Mouse (Mus musculus) limb, embryonic 14.5 days (tissue): ENCODE data around the gene Nup93. TPM values are rescaled to one million over a fixed set of nuclear protein-coding genes. Genes with fewer than 3 reads are reported as not detected.
A peak's percentile ranks its signal among the peaks of the same experiment; 100 is the strongest.

Source experiments
- ATAC-seq: fragments of 200-750 bp; cut with Nextera tagmentation; 2 replicates; pipeline ENCODE4 v1.8.0; 2017; ENCODE audit warnings: low read depth, moderate number of reproducible peaks, moderate TSS enrichment; ENCODE audit not compliant: low FRiP score
- DNase-seq: peaks from one replicate; pipeline ENCODE4 v3.0.0-alpha.2; 2015; ENCODE audit warnings: low spot score
- H3K27ac ChIP-seq: fragments of 300-500 bp; sonication (generic); replicated peaks from 2 replicates; pipeline ENCODE4 v1.5.1; 2014; ENCODE audit warnings: low read depth, mild to moderate bottlenecking, low read length, moderate library complexity, mixed read lengths
- H3K27me3 ChIP-seq: fragments of 300-500 bp; sonication (generic); 2 replicates; pipeline ENCODE4 v1.6.1; 2014; ENCODE audit warnings: low read length, mixed read lengths; ENCODE audit not compliant: control insufficient read depth, insufficient read depth
- H3K36me3 ChIP-seq: fragments of 300-500 bp; sonication (generic); 2 replicates; pipeline ENCODE4 v1.6.1; 2014; ENCODE audit warnings: mild to moderate bottlenecking, low read length, moderate library complexity, mixed read lengths; ENCODE audit not compliant: control insufficient read depth, insufficient read depth
- H3K4me1 ChIP-seq: fragments of 300-500 bp; sonication (generic); 2 replicates; pipeline ENCODE4 v1.6.1; 2014; ENCODE audit warnings: antibody characterized with exemption, low read length, mixed read lengths; ENCODE audit not compliant: control insufficient read depth, insufficient read depth
- H3K4me2 ChIP-seq: fragments of 300-500 bp; sonication (generic); replicated peaks from 2 replicates; pipeline ENCODE4 v1.6.1; 2014; ENCODE audit warnings: low read depth, mild to moderate bottlenecking, low read length, moderate library complexity; ENCODE audit not compliant: severe bottlenecking
- H3K4me3 ChIP-seq: fragments of 300-500 bp; sonication (generic); replicated peaks from 2 replicates; pipeline ENCODE4 v1.5.1; 2014; ENCODE audit warnings: low read length
- H3K9ac ChIP-seq: fragments of 300-500 bp; sonication (generic); 2 replicates; pipeline ENCODE4 v1.6.1; 2014; ENCODE audit warnings: mild to moderate bottlenecking, low read depth, low read length, moderate library complexity; ENCODE audit not compliant: severe bottlenecking
- H3K9me3 ChIP-seq: fragments of 300-500 bp; sonication (generic); 2 replicates; pipeline ENCODE4 v1.6.1; 2016; ENCODE audit warnings: low read length; ENCODE audit not compliant: control insufficient read depth
- POLR2A ChIP-seq: fragments of 200-500 bp; IDR thresholded peaks from 2 replicates; pipeline ENCODE4 v1.8.0; 2012; ENCODE audit warnings: inconsistent platforms, mild to moderate bottlenecking, moderate library complexity, borderline replicate concordance; ENCODE audit not compliant: insufficient read depth, insufficient read length; ENCODE audit errors: extremely low read depth
- WGBS: fragments of 180-500 bp; shearing (Covaris S2); extraction: QIAGEN DNeasy Blood & Tissue Kit; methylation state at CpG from one replicate; pipeline ENCODE4 v1.1.7; 2014; 5-methylcytosine and 5-hydroxymethylcytosine counted together
- polyA plus RNA-seq, 2 experiments: library from polyadenylated mRNA; depleted of rRNA in 1 of 2; stranded (reverse) in 1 of 2; unstranded in 1 of 2; fragments of >200 nt; fragmentation: Nextera tagmentation in 1 of 2; extraction: Ambion mirVana in 1 of 2; gene quantifications; 2 replicates each; pipeline versions ENCODE4 v1.2.1 to v1.2.3; 2012 to 2014

Gene Nup93
- polyA plus RNA-seq, 2 experiments = 64.0 to 72.3 TPM

DNA sequence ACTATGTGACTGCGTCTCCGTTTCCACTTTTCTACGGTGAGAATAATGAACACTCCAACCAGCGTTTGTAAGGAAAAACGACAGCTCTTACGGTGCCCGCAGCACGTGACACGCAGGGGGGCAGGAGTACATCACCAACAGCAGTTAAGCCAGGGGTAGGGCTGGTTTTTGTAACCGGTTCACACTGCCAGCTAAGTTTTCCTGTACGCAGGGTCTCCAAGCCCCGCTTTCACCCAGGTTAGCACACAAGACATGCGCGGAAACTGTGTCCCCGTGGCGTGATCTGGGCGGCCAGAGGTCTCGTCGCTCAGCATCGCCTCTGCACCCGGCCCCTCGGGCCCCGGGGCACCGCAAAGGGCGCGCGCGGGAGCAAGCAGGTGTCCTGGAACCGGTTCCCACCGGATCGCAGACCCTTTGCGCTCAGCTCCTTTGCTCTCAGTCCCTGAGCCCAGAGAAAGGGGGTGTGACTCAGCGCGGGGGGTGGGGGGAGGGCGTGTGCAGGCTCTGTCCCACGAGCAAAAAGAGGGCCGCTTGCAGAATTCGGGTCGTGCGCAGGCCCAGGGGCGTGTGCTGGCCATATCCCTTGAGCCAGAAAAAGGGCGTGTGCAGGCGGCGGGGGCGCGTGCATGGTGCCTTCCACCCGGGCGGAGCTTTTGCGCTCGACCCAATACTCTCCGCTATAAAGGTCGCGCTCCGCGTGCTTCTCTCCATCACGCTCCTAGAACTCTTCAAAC is 42.1 kb upstream of the Nup93 start, which contains the start of gene Mt2:
TSS of gene Mt2 (plus strand) at position 590 of the 734 bp plus-strand sequence.
- Histone ChIP-seq H3K27ac (no peak within 1 kb of the TSS), H3K4me2 (peak within 1 kb of the TSS; percentile 87), H3K36me3 (no peaks in the 10 kb centered on the region), H3K4me3 (peak within 1 kb of the TSS; percentile 46), H3K27me3 (peaks cover 66% of the 10 kb centered on the region), H3K9ac (peak within 1 kb of the TSS; percentile 40), H3K9me3 (no peaks in the 10 kb centered on the region), H3K4me1 (peaks cover 19% of the 10 kb centered on the region)
- DNase-seq = no peak
- WGBS = 1% methylated on average over 45 of the region's 56 CpGs
- TF ChIP-seq POLR2A = no peak
- peak; percentile 63; the same call in 1 of the 2 replicates for ATAC-seq

DNA sequence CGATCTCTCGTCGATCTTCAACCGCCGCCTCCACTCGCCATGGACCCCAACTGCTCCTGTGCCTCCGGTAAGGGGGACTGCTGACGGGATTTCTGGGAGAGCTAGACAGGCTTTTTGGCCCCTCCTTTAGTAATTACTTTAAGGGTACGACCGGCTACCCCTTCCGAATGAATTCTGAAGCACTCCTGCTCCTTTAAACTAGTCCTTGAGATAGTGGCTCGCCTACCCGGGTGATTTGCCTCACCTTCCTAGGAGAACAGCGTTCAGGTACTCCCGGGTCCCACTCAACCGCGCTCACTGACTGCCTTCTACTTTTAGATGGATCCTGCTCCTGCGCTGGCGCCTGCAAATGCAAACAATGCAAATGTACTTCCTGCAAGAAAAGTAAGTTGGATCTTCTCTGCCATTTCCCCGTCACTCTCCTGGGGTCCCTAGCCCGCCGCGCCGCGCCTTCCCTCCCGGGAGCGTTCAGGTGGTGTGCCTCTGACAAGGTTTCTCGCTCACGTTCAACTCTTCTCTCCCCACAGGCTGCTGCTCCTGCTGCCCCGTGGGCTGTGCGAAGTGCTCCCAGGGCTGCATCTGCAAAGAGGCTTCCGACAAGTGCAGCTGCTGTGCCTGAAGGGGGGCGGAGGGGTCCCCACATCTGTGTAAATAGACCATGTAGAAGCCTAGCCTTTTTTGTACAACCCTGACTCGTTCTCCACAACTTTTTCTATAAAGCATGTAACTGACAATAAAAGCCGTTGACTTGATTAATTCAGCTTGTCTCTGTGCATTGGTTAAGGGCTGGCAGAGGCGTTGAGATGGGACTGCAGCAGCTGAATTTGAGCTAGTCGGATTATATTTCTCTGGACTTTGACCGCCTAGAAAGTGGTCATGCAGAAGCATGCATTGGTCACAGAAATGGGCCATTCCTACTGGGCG is 41.3 kb upstream of the Nup93 start:
- Histone ChIP-seq H3K4me1 (peaks cover 19% of the 10 kb centered on the region), H3K4me2 (peak overlapping the region; percentile 87), H3K27ac (no peak overlapping the region), H3K9me3 (no peaks in the 10 kb centered on the region), H3K27me3 (peaks cover 74% of the 10 kb centered on the region), H3K4me3 (peak overlapping the region; percentile 46), H3K36me3 (no peaks in the 10 kb centered on the region), H3K9ac (peak overlapping the region; percentile 40; the same call in 1 of the 2 replicates)
- ATAC-seq (no peak), DNase-seq (no peak)
- 3% methylated on average over 39 of the region's 39 CpGs for WGBS
- no peak for TF ChIP-seq POLR2A

DNA sequence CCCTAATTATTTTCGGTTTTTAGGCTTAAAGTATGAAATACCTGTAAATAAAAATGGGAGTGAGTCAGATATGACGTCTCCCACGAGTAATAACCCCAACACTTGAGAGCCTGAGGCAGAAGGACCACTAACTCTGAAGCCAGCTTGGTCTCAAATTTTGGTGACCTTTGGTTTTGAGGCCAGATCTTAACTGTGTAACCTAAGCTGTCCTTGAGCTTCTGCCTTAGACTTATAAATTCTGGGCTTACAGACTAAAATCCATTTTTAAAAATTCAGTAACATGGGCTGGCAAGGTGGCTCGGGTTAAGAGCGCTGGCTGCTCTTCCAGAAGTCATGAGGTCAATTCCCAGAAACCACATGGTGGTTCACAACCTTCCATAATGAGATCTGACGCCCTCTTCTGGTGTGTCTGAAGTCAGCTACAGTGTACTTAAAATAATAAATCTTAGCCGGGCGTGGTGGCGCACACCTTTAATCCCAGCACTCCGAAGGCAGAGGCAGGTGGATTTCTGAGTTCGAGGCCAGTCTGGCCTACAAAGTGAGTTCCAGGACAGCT is 40.4 kb upstream of the Nup93 start:
- ATAC-seq = no peak
- no peak for DNase-seq
- H3K27ac ChIP-seq = no peak overlapping the region
- no peaks in the 10 kb centered on the region for H3K36me3 ChIP-seq
- peaks cover 19% of the 10 kb centered on the region for H3K4me1 ChIP-seq
- no peaks in the 10 kb centered on the region for H3K9me3 ChIP-seq
- peak overlapping the region; percentile 87; the same call in 1 of the 2 replicates for H3K4me2 ChIP-seq
- 49% methylated on average over 11 of the region's 11 CpGs for WGBS
- H3K27me3 ChIP-seq = peaks cover 82% of the 10 kb centered on the region
- no peak overlapping the region for H3K4me3 ChIP-seq
- H3K9ac ChIP-seq = no peak overlapping the region
- TF ChIP-seq POLR2A = no peak

DNA sequence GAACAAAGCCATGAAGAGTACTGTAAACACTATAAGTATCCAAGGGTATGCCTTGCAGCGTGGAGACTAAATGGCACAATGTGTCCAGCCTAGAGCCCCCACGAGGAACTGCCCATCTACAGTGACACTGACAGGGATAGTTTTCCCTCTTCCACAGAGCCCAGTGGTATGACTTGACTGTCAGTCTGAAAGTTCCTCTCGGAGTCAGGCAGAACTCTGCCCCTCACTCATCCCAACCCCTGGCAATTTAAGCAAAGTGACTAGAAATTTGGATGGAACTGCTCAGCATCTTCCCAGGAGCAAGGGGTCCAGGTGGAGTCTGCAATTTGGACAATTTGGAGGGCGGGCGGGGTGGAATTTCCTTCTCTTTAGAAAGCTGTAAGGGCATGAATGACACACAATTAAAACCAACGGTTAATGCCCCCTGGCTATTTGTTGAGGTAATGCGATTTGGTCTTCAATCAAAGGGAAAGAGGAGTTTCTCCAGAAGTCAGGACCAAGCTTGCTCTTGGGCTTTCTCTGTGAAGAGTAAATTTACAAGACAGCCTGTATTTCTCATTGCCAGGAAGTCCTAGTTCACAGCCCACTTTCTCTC is 39.6 kb upstream of the Nup93 start:
- no peaks in the 10 kb centered on the region for H3K36me3 ChIP-seq
- H3K4me3 ChIP-seq = no peak overlapping the region
- H3K9ac ChIP-seq = no peak overlapping the region
- no peak for TF ChIP-seq POLR2A
- H3K27me3 ChIP-seq = peaks cover 90% of the 10 kb centered on the region
- no peak overlapping the region for H3K4me2 ChIP-seq
- ATAC-seq (no peak), DNase-seq (no peak)
- peaks cover 25% of the 10 kb centered on the region for H3K4me1 ChIP-seq
- WGBS = 31% methylated on average over 7 of the region's 7 CpGs
- no peaks in the 10 kb centered on the region for H3K9me3 ChIP-seq
- no peak overlapping the region for H3K27ac ChIP-seq
